ENCODE assay signal across 20 mouse cellular contexts in genomic region chr3:90495850-90496525, GRCm38 (mm10).
"Had no signal": no experiment of that assay in that cellular context is flagged by ENCODE, and none has a peak within 500 bp of the region (broad histone marks: within the 10 kb centered on the region; RNA-seq: fewer than 3 reads in every experiment).

No protein-coding gene starts in this region.

- H3K4me2 ChIP-seq: limb, embryonic 13.5 days; liver, embryonic 13.5 days; lung, embryonic 14.5 days; midbrain, embryonic 11.5 days; neural tube, embryonic 12.5 days; neural tube, embryonic 15.5 days had no signal

- H3K27ac ChIP-seq: kidney, postnatal 0 days; limb, embryonic 10.5 days; limb, embryonic 13.5 days; liver, embryonic 13.5 days; neural tube, embryonic 12.5 days; neural tube, embryonic 15.5 days had no signal

- H3K9me3 ChIP-seq: limb, embryonic 10.5 days; limb, embryonic 13.5 days; liver, embryonic 13.5 days; neural tube, embryonic 12.5 days; neural tube, embryonic 15.5 days had no signal

- DNase-seq: kidney, adult 2 months; kidney, postnatal 36 days; liver; liver, embryonic 13.5 days; lung, embryonic 14.5 days; lung, postnatal 10 days; lung, postnatal 4 days; midbrain, embryonic 14.5 days; right cerebral cortex, adult 18-20 months; right cerebral cortex, postnatal 14 days; right cerebral cortex, postnatal 4 days; thymus, adult 2 months; thymus, postnatal 14 days; thymus, postnatal 4 days had no signal

- H3K4me3 ChIP-seq: limb, embryonic 10.5 days; limb, embryonic 13.5 days; liver, embryonic 13.5 days; neural tube, embryonic 12.5 days; neural tube, embryonic 15.5 days had no signal

- H3K9ac ChIP-seq: limb, embryonic 13.5 days; liver, embryonic 13.5 days; lung, embryonic 14.5 days; neural tube, embryonic 12.5 days; neural tube, embryonic 15.5 days had no signal

- H3K27me3 ChIP-seq: limb, embryonic 13.5 days; liver, embryonic 13.5 days; neural tube, embryonic 12.5 days; neural tube, embryonic 15.5 days had no signal

- H3K4me1 ChIP-seq: limb, embryonic 10.5 days; limb, embryonic 13.5 days; neural tube, embryonic 12.5 days; neural tube, embryonic 15.5 days had no signal
